Mouse (Mus musculus) telencephalon, adult 2 months (tissue): ENCODE results near the gene 4930455H04Rik.

Experiments used
- DNase-seq: peaks from one replicate; pipeline ENCODE4 v3.0.0-alpha.2; 2011; ENCODE audit warnings: low read depth, low spot score

The 4930455H04Rik gene

GRCm38 (mm10) chr3:116966800-116967199 is 1.3 kb upstream of the 4930455H04Rik start:
- DNase-seq: no peak

- DNase-seq: no peak
Measured at GRCm38 (mm10) chr3:116967436-116967835, 631 bp upstream of the 4930455H04Rik start.

GRCm38 (mm10) chr3:116968540-116968997 is 502 bp downstream of the 4930455H04Rik start, which contains the start of gene Palmd:
Gene Palmd, minus strand, starts transcription at chr3:116968987.
- peak; percentile 43 for DNase-seq

GRCm38 (mm10) chr3:116969003-116969402 is 936 bp downstream of the 4930455H04Rik start:
- DNase-seq: no peak

GRCm38 (mm10) chr3:116969786-116970185 is 1.7 kb downstream of the 4930455H04Rik start:
- DNase-seq: no peak

GRCm38 (mm10) chr3:116981811-116982575 is 13.9 kb downstream of the 4930455H04Rik start:
- no peak for DNase-seq

DNA sequence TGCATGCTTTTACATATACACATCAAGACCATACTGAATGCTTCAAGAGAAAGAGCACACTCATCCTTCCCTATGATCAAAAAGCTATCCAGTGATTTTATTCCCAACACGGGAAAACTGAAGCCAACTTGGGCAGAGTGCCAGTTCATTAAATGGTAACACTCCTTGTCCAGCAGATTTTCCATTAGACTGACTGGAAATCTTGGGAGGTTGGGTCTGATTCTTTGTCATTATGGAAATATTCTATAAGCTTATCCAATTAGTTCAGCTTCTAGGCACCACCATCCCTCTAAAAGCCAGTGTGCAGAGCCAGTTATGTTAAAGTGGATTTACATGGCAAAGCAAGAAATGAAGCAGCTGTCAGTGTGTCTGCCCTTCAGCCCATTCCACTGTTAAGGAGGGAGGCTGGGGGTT is 17.0 kb downstream of the 4930455H04Rik start:
- DNase-seq: no peak

DNA sequence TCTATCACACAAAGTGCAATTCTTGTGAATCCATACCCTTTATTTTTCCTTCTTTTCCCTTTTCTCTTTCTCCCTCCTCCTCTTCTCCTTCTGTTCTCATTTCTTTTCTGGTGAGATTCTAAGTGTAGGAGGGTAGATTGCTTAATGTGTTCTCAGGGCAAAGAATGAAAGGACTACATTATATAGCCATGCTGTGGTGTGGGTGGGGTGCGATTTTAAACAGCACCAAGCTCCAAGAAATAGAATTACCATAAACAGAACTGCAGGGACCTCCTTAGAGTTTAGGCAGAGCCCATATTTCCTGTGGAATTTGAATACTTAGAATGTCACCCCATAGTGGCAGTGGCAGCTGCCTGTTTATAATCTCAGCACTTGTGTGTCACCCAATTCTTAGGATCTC is 17.7 kb downstream of the 4930455H04Rik start:
- DNase-seq: peak; percentile 94

- no peak for DNase-seq
Measured at GRCm38 (mm10) chr3:116986451-116986850, 18.4 kb downstream of the 4930455H04Rik start.

- DNase-seq: no peak
Measured at GRCm38 (mm10) chr3:116988221-116988620, 20.2 kb downstream of the 4930455H04Rik start.

DNA sequence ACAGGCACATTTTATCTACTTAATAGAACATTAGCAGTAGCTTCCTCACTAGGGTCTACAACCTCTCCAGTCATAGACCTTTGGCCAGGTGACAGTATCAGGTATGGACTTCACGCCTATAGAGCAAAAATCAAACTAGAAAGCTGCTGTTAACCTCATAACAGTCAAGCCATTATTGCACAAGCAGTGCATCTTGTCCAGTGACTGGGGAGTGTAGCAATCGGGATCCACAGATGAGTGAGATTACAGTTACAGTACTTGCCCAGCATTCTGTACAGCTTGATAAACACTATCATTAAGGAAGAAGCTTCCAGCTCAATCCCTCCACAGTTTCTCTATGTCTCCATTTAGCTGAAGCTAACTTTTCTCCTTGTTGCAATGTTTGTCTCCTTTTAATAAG is 23.1 kb downstream of the 4930455H04Rik start:
- no peak for DNase-seq

DNA sequence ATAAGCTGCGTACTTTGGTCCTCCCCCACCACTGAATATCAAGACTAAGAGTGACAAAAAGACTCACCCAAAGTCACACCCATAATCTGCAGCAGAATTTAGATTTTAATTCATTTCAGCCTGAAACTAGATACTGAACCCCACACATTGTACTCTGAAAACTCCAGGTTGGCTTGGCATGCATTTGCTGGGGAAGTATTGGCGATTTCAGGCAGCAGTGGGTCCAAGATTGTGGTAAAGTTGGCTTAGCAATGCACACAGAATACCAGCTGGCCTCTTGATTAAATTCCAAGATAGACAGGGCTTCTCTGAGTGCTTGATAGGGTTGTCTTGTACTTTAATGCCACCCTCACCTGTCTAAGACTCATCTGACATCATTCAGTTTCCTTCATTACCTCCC is 24.9 kb downstream of the 4930455H04Rik start:
- DNase-seq: no peak

GRCm38 (mm10) chr3:117001686-117002485 is 33.8 kb downstream of the 4930455H04Rik start:
- no peak for DNase-seq

GRCm38 (mm10) chr3:117003379-117003778 is 35.3 kb downstream of the 4930455H04Rik start:
- no peak for DNase-seq

GRCm38 (mm10) chr3:117006636-117007035 is 38.6 kb downstream of the 4930455H04Rik start:
- DNase-seq: no peak

DNA sequence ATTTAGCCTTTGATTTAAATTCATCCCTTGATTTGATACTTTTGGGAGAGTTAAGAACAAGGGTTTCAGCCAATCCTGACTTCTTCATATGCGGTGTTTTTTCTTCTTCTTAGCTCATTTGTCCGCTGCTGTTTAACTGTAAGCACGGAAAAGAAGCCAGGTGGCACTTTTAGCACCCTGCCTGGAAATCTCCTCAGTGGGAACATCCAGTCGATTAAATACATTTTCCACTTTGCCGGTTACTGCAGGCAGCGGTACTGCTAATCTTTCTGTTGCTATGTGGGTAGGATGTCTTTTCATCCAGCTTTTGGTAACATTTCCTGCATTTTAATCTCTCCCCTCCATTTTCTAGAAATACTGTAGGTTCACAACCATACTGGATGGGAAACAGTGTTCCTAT is 39.3 kb downstream of the 4930455H04Rik start:
- peak; percentile 88 for DNase-seq

- DNase-seq: no peak
Measured at GRCm38 (mm10) chr3:117010182-117010581, 42.1 kb downstream of the 4930455H04Rik start.

DNA sequence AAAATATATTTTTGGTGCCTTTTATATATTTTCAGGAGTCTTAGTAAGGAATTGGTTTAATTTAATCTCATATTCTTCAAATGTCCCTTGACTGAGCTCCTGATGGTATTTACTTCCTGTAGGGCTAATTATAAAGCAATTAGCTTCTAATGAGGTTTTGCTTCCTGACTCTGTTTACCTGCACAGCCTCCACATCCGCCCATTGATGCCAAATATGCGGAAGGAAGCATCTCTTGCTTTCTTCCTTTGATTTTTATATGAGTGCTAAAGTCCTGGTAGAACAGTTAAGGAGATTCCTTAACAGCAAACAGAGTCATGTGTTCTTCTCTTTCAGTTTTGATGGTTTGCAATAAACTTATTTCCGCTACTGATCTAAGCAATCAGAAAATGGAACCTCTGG is 52.3 kb downstream of the 4930455H04Rik start:
- no peak for DNase-seq

- no peak for DNase-seq
Measured at GRCm38 (mm10) chr3:117021907-117022306, 53.8 kb downstream of the 4930455H04Rik start.

- DNase-seq: no peak
Measured at GRCm38 (mm10) chr3:117024111-117024510, 56.0 kb downstream of the 4930455H04Rik start.

GRCm38 (mm10) chr3:117024557-117024956 is 56.5 kb downstream of the 4930455H04Rik start:
- DNase-seq: no peak

GRCm38 (mm10) chr3:117025421-117025820 is 57.4 kb downstream of the 4930455H04Rik start:
- DNase-seq: no peak
